Mouse (Mus musculus) layer of hippocampus, adult 2 months (tissue): ENCODE results near the gene Lpin3. TPM values are rescaled to one million over a fixed set of nuclear protein-coding genes. Genes with fewer than 3 reads are reported as not detected.

Source experiments
- DNase-seq, 2 experiments: peaks; one replicate each; pipeline ENCODE4 v3.0.0; 2022; ENCODE audit warnings: low spot score in 2 of 2
- H3K27ac ChIP-seq: fragments of 200-600 bp; 2 replicates; pipeline ENCODE4 v1.8.1; 2022
- H3K4me3 ChIP-seq: fragments of 200-600 bp; 2 replicates; pipeline ENCODE4 v1.8.1; 2022; ENCODE audit warnings: mild to moderate bottlenecking
- CTCF ChIP-seq: fragments of 200-600 bp; conservative IDR thresholded peaks from 2 replicates; pipeline ENCODE4 v1.8.1; 2022; ENCODE audit warnings: antibody characterized with exemption, mild to moderate bottlenecking, moderate library complexity
- total RNA-seq, 2 experiments: library from RNA; stranded (reverse); gene quantifications; 2 replicates each; pipeline ENCODE4 v1.2.3; 2021

Gene Lpin3
- total RNA-seq, 2 experiments from 2014 or later: 0.97 to 1.0 TPM

- H3K4me3 ChIP-seq: no peak overlapping the region
- H3K27ac ChIP-seq: no peak overlapping the region
- no peak for DNase-seq
- no peak for TF ChIP-seq CTCF
Observed at GRCm38 (mm10) chr2:160918930-160919215, 38.4 kb downstream of the Lpin3 start.

DNA sequence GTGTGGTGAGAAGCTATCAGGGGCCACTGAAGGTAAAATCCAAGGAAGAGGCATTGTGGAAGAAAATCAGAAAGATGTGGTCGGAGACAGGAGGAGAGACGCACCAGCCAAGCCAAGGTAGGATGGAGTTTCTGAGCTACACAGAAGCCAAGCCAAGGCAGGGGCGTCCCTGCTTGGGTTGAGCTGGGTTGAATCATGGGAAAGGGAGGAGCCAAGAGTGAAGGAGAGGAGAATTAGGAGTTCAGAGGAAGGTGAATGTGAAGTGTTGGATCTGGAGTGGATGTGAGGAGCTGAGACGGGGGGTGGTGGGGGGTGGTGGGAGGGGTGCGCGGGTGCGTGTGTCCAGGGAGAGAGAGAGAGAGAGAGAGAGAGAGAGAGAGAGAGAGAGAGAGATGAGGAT is 40.8 kb downstream of the Lpin3 start:
- DNase-seq: no peak
- H3K4me3 ChIP-seq: no peak overlapping the region
- H3K27ac ChIP-seq: no peak overlapping the region
- TF ChIP-seq CTCF: no peak

DNA sequence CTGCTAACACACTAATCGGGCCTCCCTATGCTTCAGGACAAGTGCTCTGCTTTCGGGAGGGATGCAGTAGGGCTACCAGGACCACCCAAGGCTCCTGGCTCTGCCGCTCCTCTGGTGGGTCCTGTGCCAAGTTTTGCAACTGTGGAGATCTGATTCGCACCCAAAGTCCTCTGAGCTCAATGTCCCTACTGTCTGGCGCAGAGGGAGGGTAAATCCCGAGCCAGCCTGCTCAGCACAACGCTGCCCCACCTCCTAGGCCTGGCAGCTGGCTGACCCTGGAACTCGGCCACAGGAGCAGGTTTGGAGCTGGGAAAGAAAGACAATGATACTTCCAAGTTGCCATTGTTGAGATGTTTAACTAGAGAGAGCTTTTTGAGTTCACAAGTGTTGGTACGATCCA is 44.7 kb downstream of the Lpin3 start:
- no peak overlapping the region for H3K4me3 ChIP-seq
- DNase-seq: no peak
- no peak for TF ChIP-seq CTCF
- no peak overlapping the region for H3K27ac ChIP-seq

GRCm38 (mm10) chr2:160931378-160931777 is 50.9 kb downstream of the Lpin3 start:
- no peak for DNase-seq
- TF ChIP-seq CTCF: peak; percentile 49
- H3K4me3 ChIP-seq: no peak overlapping the region

DNA sequence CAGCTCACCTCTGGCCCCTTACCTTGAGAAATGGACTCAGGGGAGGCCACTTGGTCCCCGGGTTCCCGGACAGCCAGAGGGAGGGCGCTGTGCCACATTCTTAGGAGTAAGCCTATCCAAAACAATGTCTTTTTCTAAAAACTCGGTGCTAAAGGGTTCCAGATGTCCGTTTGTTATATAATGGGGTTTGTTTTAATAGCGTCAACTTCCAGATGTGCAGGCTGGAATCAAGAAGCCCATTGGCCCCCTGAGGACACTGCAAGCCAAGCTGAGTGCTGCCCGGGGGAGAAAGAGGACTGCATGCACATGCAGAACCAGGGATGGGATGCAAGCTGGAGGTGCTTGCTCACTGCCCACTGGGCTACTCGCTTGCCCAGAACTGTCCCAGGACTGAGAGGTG is 51.9 kb downstream of the Lpin3 start:
- no peak for DNase-seq
- no peak overlapping the region for H3K27ac ChIP-seq
- TF ChIP-seq CTCF: no peak
- H3K4me3 ChIP-seq: no peak overlapping the region

More at GRCm38 (mm10) chr2:160931378-160931777, 50.9 kb downstream of the Lpin3 start:
- H3K27ac ChIP-seq: no peak overlapping the region

- no peak for TF ChIP-seq CTCF
- H3K27ac ChIP-seq: no peak overlapping the region
- no peak for DNase-seq
Observed at GRCm38 (mm10) chr2:160932981-160933380, 52.5 kb downstream of the Lpin3 start.

GRCm38 (mm10) chr2:160933890-160934289 is 53.4 kb downstream of the Lpin3 start:
- Histone ChIP-seq H3K4me3 (no peak overlapping the region), H3K27ac (no peak overlapping the region)
- no peak for DNase-seq
- peak; percentile 44 for TF ChIP-seq CTCF

More at GRCm38 (mm10) chr2:160932981-160933380, 52.5 kb downstream of the Lpin3 start:
- no peak overlapping the region for H3K4me3 ChIP-seq

DNA sequence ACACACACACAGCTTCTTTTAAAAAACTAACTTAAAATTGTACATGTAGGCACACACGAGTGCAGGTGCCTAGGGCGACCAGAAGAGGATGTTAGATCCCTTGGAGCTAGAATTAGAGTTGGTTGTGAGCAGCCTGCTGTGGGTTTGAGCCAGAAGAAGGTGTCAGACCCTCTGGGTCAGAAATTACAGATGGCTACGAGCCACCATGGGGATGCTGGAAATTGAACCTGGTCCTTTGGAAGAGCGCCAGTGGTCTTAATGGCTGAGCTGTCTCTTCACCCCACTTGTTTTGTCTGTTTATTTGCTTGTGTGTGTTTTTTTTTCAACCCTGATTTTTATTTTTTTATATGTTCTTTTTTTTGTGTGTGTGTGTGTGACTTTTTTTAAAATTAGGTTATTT is 54.0 kb downstream of the Lpin3 start:
- no peak for TF ChIP-seq CTCF
- Histone ChIP-seq H3K4me3 (no peak overlapping the region), H3K27ac (no peak overlapping the region)
- DNase-seq: no peak

DNA sequence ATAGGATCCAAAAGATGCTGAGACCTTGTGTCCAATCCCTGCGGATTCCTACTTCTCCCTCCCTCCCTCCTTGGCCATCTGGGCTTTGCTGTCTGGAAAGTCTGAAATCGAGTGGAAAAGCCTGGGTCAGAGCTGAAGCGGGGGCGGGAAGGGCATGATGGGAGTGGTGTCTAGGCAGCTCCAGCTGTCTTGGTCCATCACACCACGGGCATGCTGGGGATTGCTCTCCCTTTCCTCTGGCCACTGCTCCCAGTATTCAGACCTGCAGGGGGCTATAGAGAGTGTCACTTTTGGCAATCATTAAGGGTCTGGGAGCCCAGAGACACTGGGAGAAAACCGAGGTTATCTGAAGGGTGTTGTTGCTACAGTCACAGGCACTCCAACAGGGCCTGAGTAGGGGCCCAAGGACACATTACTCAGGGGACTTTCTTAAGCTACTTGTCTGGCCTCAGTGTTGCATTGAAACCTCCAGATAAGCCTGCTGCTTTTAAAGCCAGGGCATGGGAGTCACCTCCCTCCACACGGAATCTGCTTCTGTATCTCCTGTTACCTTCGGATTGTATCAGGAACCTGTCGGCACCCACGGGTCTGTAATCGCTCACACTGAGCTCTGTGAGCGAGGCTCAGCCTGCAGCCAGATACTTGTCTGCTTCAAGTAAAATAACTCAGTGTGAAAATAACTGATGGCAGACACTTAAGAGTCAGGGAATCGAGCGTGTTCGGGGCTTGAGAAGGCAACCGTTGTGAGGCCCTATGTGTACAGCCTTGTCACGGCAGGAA is 60.6 kb downstream of the Lpin3 start:
- no peak overlapping the region for H3K27ac ChIP-seq

DNA sequence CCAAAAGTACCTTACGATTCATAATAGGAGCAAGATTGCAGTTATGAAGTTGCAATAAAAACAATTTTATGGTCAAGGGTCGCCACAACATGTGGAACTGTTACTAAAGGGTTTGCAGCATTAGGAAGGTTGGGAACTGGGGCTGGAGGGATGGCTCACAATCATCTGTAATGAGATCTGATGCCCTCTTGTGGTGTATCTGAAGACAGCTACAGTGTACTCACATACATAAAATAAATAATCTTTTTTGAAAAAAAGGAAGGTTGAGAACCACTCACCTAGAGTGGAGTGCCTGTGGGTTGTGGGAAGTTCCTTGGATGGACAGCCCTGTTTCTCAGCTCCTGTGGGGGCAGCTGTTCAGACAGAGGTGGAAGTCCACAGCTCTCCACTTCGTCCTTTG is 62.0 kb downstream of the Lpin3 start:
- TF ChIP-seq CTCF: peak; percentile 76

More for the DNA sequence above, 60.6 kb downstream of the Lpin3 start:
- no peak for TF ChIP-seq CTCF
- no peak for DNase-seq
- no peak overlapping the region for H3K4me3 ChIP-seq

GRCm38 (mm10) chr2:160951595-160951994 is 71.1 kb downstream of the Lpin3 start:
- H3K4me3 ChIP-seq: no peak overlapping the region
- no peak for DNase-seq
- peak overlapping the region; percentile 25; the same call in 1 of the 2 replicates for H3K27ac ChIP-seq
- TF ChIP-seq CTCF: no peak

More for the DNA sequence above, 62.0 kb downstream of the Lpin3 start:
- no peak for DNase-seq
- Histone ChIP-seq H3K27ac (no peak overlapping the region), H3K4me3 (no peak overlapping the region)

DNA sequence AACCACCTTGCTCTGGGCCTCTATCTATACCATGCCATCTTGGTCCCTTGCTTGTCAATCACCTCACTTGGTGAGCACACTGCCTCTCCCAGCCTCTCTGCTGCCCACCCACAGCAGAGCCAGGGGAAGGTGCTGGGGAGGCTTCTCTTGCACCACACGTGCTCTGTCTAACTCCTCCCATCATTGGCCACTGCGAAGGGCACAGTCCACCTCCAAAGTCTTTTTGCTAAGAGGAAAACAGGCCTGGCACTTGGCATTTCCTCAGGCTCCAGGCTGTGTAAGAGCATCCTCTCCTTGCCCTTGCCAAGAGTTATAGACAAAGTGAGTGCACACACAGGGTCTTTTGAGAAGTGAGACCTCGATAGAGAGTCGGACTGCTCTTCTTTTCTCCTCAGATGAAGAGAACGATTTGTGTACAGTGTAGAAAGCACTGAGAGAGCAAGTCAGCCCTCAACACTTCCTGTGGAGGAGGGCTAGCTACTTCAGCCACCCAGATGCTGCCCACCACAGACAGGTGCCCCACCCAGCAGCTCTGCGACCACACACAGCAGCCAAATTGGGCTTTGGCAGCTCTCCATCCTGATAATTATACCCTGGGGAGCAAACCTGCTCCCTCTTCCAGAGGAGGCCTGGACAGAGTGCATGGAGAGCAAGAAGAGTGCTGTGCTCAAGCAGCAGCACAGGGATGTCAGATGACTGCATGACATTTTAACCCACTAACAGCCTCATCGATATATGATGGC is 72.8 kb downstream of the Lpin3 start:
- no peak for TF ChIP-seq CTCF
- DNase-seq: no peak
- peak overlapping the region; percentile 1; the same call in 1 of the 2 replicates for H3K27ac ChIP-seq
- no peak overlapping the region for H3K4me3 ChIP-seq

DNA sequence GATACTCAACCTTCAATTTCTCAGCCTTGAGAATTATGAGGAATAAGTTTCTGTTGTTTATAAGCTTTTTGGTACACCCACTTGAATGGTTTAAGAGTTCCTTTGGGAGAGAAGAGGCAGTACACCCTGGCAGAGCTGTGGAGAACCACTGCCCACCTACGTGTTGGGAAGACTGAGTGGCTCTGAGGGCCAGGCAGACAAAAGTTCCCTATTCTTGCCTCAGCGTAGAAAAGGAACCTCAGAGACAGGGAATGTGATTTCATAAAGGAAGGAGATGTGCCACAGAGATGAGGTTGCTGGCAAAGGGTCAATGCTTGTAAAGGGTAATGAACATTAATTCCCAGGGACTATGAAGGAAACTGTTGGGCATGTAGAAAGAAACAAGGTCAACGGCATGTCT is 74.1 kb downstream of the Lpin3 start:
- no peak for TF ChIP-seq CTCF
- no peak for DNase-seq
- no peak overlapping the region for H3K4me3 ChIP-seq
- H3K27ac ChIP-seq: 0 out of 2 replicates have a peak overlapping the region, but pooled peaks have one; percentile 7

GRCm38 (mm10) chr2:160955331-160955730 is 74.9 kb downstream of the Lpin3 start:
- TF ChIP-seq CTCF: peak; percentile 75
- 0 out of 2 replicates have a peak overlapping the region, but pooled peaks have one; percentile 21 for H3K27ac ChIP-seq
- peak in 1 of 2 experiments; percentile 39 for DNase-seq
- no peak overlapping the region for H3K4me3 ChIP-seq

Other genes starting within 250 kb of the Lpin3 start
- gene Top1, start 234.8 kb upstream of the Lpin3 start, total RNA-seq: 10 to 100 TPM; 79.4 to 83.9 TPM
- gene Plcg1, start 149.4 kb upstream of the Lpin3 start, total RNA-seq: 100 to 1,000 TPM; 103 to 108 TPM
- gene Zhx3, start 7.7 kb upstream of the Lpin3 start, total RNA-seq: 100 to 1,000 TPM; 111 to 116 TPM
- under 1 TPM; 0.28 to 0.29 TPM for gene Emilin3, start 31.7 kb downstream of the Lpin3 start, total RNA-seq
- 10 to 100 TPM; 56.7 to 57.9 TPM for gene Chd6, start 228.4 kb downstream of the Lpin3 start, total RNA-seq